Mouse (Mus musculus) myocyte (in vitro differentiated cells): ENCODE results near the gene Mfap4. TPM values are rescaled to one million over a fixed set of nuclear protein-coding genes. Genes with fewer than 3 reads are reported as not detected.

Experiments used
- H3K27me3 ChIP-seq: one replicate; pipeline ENCODE4 v1.6.1; 2011; ENCODE audit not compliant: control insufficient read depth, insufficient read depth, insufficient read length
- H3K36me3 ChIP-seq: one replicate; pipeline ENCODE4 v1.6.1; 2011; ENCODE audit not compliant: control insufficient read depth, insufficient read depth
- H3K4me2 ChIP-seq: one replicate; pipeline ENCODE4 v1.6.1; 2011; ENCODE audit warnings: low read depth, control low read depth
- H3K4me3 ChIP-seq: one replicate; pipeline ENCODE4 v1.5.1; 2011; ENCODE audit warnings: mild to moderate bottlenecking, control low read depth, moderate library complexity
- H3K79me2 ChIP-seq: one replicate; pipeline ENCODE4 v1.6.1; 2011; ENCODE audit not compliant: control insufficient read depth, insufficient read depth
- H3ac ChIP-seq: one replicate; pipeline ENCODE4 v1.6.1; 2011; ENCODE audit not compliant: control insufficient read depth, insufficient read length
- CEBPB ChIP-seq: IDR thresholded peaks from 2 replicates; pipeline ENCODE4 v1.6.1; 2011; ENCODE audit warnings: mild to moderate bottlenecking, moderate library complexity; ENCODE audit not compliant: poor library complexity, insufficient read depth, severe bottlenecking
- E2F4 ChIP-seq: IDR thresholded peaks from one replicate; pipeline ENCODE4 v1.6.1; 2011; ENCODE audit warnings: mild to moderate bottlenecking, control low read depth, moderate library complexity; ENCODE audit not compliant: insufficient read depth
- MAX ChIP-seq: IDR thresholded peaks from one replicate; pipeline ENCODE4 v1.6.1; 2011; ENCODE audit warnings: low read depth, mild to moderate bottlenecking, control low read depth
- MYOD1 ChIP-seq, 3 experiments: IDR thresholded peaks; one replicate each; pipeline ENCODE4 v1.6.1; 2011; ENCODE audit warnings: control low read depth in 2 of 3, low read depth in 2 of 3, mild to moderate bottlenecking in 2 of 3, moderate library complexity in 1 of 3; ENCODE audit not compliant: insufficient read length in 2 of 3, control insufficient read depth in 1 of 3
- MYOG ChIP-seq, 3 experiments: IDR thresholded peaks; one replicate each; pipeline ENCODE4 v1.6.1; 2011; ENCODE audit warnings: control low read depth in 2 of 3, low read depth in 2 of 3, mild to moderate bottlenecking in 2 of 3; ENCODE audit not compliant: insufficient read length in 2 of 3, control insufficient read depth in 1 of 3, insufficient read depth in 1 of 3
- POLR2A ChIP-seq: IDR thresholded peaks from one replicate; pipeline ENCODE4 v1.6.1; 2011; ENCODE audit warnings: low read depth, mild to moderate bottlenecking, control low read depth, moderate library complexity; ENCODE audit not compliant: insufficient read length
- POLR2AphosphoS2 ChIP-seq: IDR thresholded peaks from one replicate; pipeline ENCODE4 v1.6.1; 2011; ENCODE audit warnings: low read depth, control low read depth; ENCODE audit not compliant: insufficient read length
- REST ChIP-seq: IDR thresholded peaks from one replicate; pipeline ENCODE4 v1.6.1; 2011; ENCODE audit warnings: mild to moderate bottlenecking, control low read depth, moderate library complexity; ENCODE audit not compliant: insufficient read depth, insufficient read length
- SRF ChIP-seq: IDR thresholded peaks from one replicate; pipeline ENCODE4 v1.6.1; 2011; ENCODE audit warnings: low read depth; ENCODE audit not compliant: control insufficient read depth, insufficient read length
- TCF12 ChIP-seq: IDR thresholded peaks from one replicate; pipeline ENCODE4 v1.6.1; 2011; ENCODE audit warnings: mild to moderate bottlenecking, control low read depth; ENCODE audit not compliant: poor library complexity, insufficient read depth, severe bottlenecking
- TCF3 ChIP-seq: IDR thresholded peaks from one replicate; pipeline ENCODE4 v1.6.1; 2011; ENCODE audit warnings: low read depth, control low read depth; ENCODE audit not compliant: insufficient read length
- USF1 ChIP-seq: IDR thresholded peaks from one replicate; pipeline ENCODE4 v1.6.1; 2011; ENCODE audit warnings: low read depth, mild to moderate bottlenecking, control low read depth, moderate library complexity
- polyA plus RNA-seq: library from polyadenylated mRNA; unstranded; fragments of >200 nt; fragmentation: generic; extraction: Trizol; gene quantifications from one replicate; pipeline ENCODE4 v1.2.1, GENCODE M21; 2012; ENCODE audit warnings: missing spikeins

Gene Mfap4
- polyA plus RNA-seq, 1 experiment = 1.1 TPM

DNA sequence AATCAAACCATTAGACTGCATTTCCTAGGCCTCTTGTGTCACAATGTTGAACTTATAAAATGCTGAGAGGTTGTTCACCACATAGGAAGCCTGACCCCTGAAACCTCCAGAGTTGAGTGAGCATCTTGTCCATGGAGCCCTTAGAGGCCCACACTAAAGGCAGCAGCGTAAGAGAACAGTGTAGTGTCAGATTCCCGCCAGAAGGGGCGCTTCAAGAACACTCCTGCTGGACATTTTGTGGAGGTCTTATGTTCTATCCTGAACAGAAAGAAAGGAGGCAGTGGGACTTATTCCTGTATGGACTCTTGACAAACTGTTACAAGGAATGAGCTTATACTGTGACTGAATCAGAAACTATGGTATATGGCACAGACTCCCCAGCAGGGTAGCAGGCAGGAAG, 29.7 kb downstream of the Mfap4 start:
- Histone ChIP-seq H3K27me3 (no peaks in the 10 kb centered on the region), H3ac (no peak overlapping the region), H3K4me2 (no peak overlapping the region), H3K36me3 (peaks cover 6% of the 10 kb centered on the region), H3K79me2 (no peaks in the 10 kb centered on the region), H3K4me3 (no peak overlapping the region)
- TF ChIP-seq POLR2AphosphoS2 (no peak), CEBPB (no peak), MYOD1 (IDR thresholded peaks at IDR 0.05; ENCODE audit: control insufficient read depth in 1 of 3, insufficient read length in 2 of 3, low read depth in 2 of 3) (no peak), MYOG (IDR thresholded peaks at IDR 0.05; ENCODE audit: control insufficient read depth in 1 of 3, insufficient read depth in 1 of 3, insufficient read length in 2 of 3, low read depth in 2 of 3) (no peak), REST (no peak), TCF12 (no peak), E2F4 (no peak), USF1 (no peak), MAX (no peak)

- H3K27me3 ChIP-seq = no peaks in the 10 kb centered on the region
- no peak overlapping the region for H3K4me2 ChIP-seq
- TF ChIP-seq SRF = no peak
- no peak for TF ChIP-seq USF1
- no peak for TF ChIP-seq MYOD1 (IDR thresholded peaks at IDR 0.05; ENCODE audit: control insufficient read depth in 1 of 3, insufficient read length in 2 of 3, low read depth in 2 of 3)
- TF ChIP-seq POLR2A = no peak
- TF ChIP-seq E2F4 = no peak
- TF ChIP-seq REST = no peak
- TF ChIP-seq MAX = no peak
- no peak for TF ChIP-seq POLR2AphosphoS2
- TF ChIP-seq TCF3 = no peak
- TF ChIP-seq TCF12 = no peak
- TF ChIP-seq MYOG (IDR thresholded peaks at IDR 0.05; ENCODE audit: control insufficient read depth in 1 of 3, insufficient read depth in 1 of 3, insufficient read length in 2 of 3, low read depth in 2 of 3) = no peak
- no peak for TF ChIP-seq CEBPB
- H3K36me3 ChIP-seq = peaks cover 16% of the 10 kb centered on the region
- no peak overlapping the region for H3ac ChIP-seq
- H3K4me3 ChIP-seq = no peak overlapping the region
- H3K79me2 ChIP-seq = no peaks in the 10 kb centered on the region
Measured at GRCm38 (mm10) chr11:61517971-61518370, 32.7 kb downstream of the Mfap4 start.

GRCm38 (mm10) chr11:61518871-61519270, 33.6 kb downstream of the Mfap4 start:
- Histone ChIP-seq H3ac (no peak overlapping the region), H3K79me2 (no peaks in the 10 kb centered on the region), H3K4me3 (no peak overlapping the region), H3K4me2 (no peak overlapping the region), H3K36me3 (peaks cover 16% of the 10 kb centered on the region), H3K27me3 (no peaks in the 10 kb centered on the region)
- TF ChIP-seq TCF12 (no peak), TCF3 (no peak), E2F4 (no peak), MYOG (IDR thresholded peaks at IDR 0.05; ENCODE audit: control insufficient read depth in 1 of 3, insufficient read depth in 1 of 3, insufficient read length in 2 of 3, low read depth in 2 of 3) (no peak), USF1 (no peak), SRF (no peak), CEBPB (no peak), POLR2A (no peak), MAX (no peak), REST (no peak), MYOD1 (IDR thresholded peaks at IDR 0.05; ENCODE audit: control insufficient read depth in 1 of 3, insufficient read length in 2 of 3, low read depth in 2 of 3) (no peak), POLR2AphosphoS2 (no peak)

DNA sequence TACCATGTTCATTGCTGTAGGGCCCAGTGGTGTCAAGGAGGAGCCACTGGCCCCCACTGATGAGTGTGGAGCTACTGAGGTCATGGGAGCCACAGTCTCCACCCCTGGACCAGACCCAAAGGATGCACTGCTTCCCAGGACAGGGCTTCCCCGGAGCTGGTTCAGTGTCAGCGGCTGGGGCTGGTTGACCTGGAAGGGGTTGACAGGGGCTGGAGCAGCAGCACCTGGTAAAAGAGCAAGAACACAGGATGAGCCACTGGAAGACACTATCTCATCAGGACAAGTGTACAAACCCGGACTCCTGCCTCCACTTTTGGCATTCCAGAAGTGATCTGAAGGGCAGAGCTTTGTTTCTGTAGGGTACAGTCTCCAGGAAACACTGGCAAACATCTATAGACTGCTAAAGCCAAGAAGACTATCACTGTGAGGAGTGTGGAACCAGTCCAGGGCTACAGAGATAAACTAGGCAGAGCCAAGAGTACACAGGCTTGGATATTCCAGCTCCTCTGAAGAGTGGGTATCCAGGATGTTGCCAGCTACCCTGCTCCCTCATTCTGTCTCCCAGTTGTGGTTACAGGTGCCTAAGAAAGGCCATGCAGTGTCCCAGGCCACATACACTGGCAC, 34.4 kb downstream of the Mfap4 start:
- H3K27me3 ChIP-seq = no peaks in the 10 kb centered on the region

DNA sequence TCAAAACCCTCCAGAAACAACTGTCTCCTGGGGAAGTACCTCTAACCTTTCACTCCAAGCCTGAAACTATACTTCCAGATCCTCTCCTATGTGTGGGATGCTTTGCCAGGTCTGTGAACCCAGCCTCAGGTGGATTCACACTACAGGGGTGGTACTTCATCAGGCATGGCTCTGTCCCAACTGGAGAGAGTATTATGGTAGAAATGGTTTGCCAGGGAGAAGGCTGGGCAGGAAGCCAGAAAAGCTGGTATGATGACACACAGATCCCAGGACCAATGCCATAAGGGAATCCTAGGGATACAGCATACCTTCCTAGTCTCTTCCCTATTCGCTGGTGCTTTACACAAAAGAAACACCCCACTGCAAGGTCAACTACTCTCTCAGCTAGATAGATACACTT, 41.6 kb downstream of the Mfap4 start:
- Histone ChIP-seq H3ac (no peak overlapping the region), H3K27me3 (no peaks in the 10 kb centered on the region), H3K36me3 (no peaks in the 10 kb centered on the region), H3K4me3 (no peak overlapping the region), H3K79me2 (no peaks in the 10 kb centered on the region), H3K4me2 (no peak overlapping the region)
- TF ChIP-seq USF1 = no peak
- TF ChIP-seq MAX = no peak
- no peak for TF ChIP-seq TCF12
- no peak for TF ChIP-seq CEBPB
- no peak for TF ChIP-seq MYOG (IDR thresholded peaks at IDR 0.05; ENCODE audit: control insufficient read depth in 1 of 3, insufficient read depth in 1 of 3, insufficient read length in 2 of 3, low read depth in 2 of 3)
- TF ChIP-seq POLR2AphosphoS2 = no peak
- no peak for TF ChIP-seq MYOD1 (IDR thresholded peaks at IDR 0.05; ENCODE audit: control insufficient read depth in 1 of 3, insufficient read length in 2 of 3, low read depth in 2 of 3)
- no peak for TF ChIP-seq SRF
- no peak for TF ChIP-seq TCF3
- TF ChIP-seq POLR2A = no peak
- no peak for TF ChIP-seq E2F4
- no peak for TF ChIP-seq REST

More for the DNA sequence above, 34.4 kb downstream of the Mfap4 start:
- Histone ChIP-seq H3K79me2 (no peaks in the 10 kb centered on the region), H3K4me2 (no peak overlapping the region), H3K4me3 (no peak overlapping the region), H3K36me3 (peaks cover 16% of the 10 kb centered on the region), H3ac (no peak overlapping the region)
- no peak for TF ChIP-seq SRF
- TF ChIP-seq REST = no peak
- no peak for TF ChIP-seq E2F4
- TF ChIP-seq MAX = no peak
- TF ChIP-seq CEBPB = no peak
- TF ChIP-seq MYOD1 (IDR thresholded peaks at IDR 0.05; ENCODE audit: control insufficient read depth in 1 of 3, insufficient read length in 2 of 3, low read depth in 2 of 3) = no peak
- TF ChIP-seq MYOG (IDR thresholded peaks at IDR 0.05; ENCODE audit: control insufficient read depth in 1 of 3, insufficient read depth in 1 of 3, insufficient read length in 2 of 3, low read depth in 2 of 3) = no peak
- no peak for TF ChIP-seq TCF3
